Mouse (Mus musculus) naive thymus-derived CD4-positive, alpha-beta T cell, adult 2 months (primary cell): ENCODE measurements at regions not wholly inside any gene's neighbourhood (a gene's known extent, or its start where the extent isn't known, plus 50 kb on each side); places are given as distances from the start of the nearest gene placed in this dataset.
"Not testable (repeated sequence)": the region's sequence is repeated elsewhere in the genome, so short reads cannot be mapped to it uniquely, and the experiment has no call there.

Source experiments
- DNase-seq: peaks from one replicate; pipeline ENCODE4 v3.0.0-alpha.2; 2011; ENCODE audit warnings: low read depth

GRCm38 (mm10) chr16:86897967-86898710, 455.8 kb upstream of the N6amt1 start:
- no peak for DNase-seq

- DNase-seq = no peak
Observed at GRCm38 (mm10) chr16:86894982-86895381, 459.0 kb upstream of the N6amt1 start.

DNA sequence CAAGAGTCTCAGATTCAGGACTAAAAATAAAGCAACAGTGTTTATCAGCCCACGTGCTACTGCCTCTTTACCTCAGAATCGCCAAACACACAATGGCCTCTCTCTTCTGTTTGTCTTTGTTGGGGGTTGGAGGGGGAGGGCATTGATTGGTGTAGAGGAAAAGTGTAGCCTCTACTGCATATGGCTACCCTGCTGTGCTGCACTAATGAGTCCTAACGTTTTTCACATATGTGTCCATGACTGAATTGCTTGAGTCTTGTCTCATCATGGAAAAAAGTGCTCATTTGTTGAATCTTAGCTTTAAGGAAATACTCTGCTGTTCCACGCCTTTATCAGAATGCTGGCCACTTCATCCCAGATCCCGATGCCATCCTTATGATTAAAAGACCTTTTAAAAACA, 459.7 kb upstream of the N6amt1 start:
- DNase-seq = no peak

DNA sequence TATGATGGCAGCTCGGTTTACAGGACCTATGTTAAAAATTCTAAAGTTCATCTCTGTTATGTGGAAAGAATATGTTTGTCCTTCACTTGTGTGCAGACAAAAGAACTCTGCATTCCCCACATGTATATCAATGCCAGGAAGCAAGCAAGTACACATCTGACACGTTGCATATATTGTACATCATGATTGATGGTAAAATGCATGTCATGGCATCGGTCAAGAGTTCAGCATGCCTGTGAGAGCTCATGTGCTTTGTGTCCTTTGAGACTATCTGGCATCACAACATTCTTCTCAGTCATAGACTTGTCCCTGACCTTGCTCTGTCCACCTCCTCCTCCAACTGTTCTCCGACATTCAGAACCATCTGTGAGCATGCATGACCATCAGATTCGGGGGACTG, 465.6 kb upstream of the N6amt1 start:
- DNase-seq = no peak

DNA sequence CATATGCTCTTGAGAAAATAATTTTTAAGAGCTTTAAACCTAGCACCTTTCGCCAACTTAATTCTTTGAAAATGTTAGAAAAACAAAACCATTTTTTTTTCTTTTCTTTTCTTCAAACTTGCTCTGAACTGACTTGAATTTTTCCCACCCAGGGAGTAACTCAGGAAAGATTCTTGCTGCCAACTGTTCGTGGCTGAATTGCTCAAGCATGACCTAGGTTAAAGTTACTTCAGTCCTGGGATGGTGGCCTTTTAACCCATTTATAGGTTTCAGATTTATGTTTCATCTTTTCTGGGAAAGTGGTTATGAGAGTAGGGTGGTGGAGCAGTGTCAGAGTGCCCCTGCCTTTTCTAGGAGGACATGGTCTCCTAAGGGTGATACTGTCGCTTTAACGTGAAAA, 466.4 kb upstream of the N6amt1 start:
- no peak for DNase-seq

- DNase-seq = no peak
Observed at GRCm38 (mm10) chr16:86883862-86884261, 470.1 kb upstream of the N6amt1 start.

DNA sequence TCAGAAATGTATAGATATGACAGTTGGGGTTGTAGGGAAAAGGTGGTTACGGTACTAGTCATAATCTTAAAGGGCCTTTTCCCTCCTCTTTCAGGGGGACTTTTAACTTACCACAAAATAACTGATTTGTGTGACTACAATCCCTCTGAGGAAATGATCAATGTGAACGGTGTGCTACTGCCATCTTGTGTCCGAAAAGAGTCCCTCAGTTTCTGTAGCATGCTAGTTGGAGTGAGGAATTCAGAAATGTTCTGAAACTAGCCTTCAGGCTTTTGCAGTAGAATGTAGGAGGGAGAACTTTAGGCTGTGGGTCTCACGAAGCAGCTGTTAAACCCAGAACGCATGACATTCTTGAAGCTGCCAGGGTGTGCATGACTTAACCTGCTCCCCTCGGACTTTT, 471.5 kb upstream of the N6amt1 start:
- DNase-seq = no peak

DNA sequence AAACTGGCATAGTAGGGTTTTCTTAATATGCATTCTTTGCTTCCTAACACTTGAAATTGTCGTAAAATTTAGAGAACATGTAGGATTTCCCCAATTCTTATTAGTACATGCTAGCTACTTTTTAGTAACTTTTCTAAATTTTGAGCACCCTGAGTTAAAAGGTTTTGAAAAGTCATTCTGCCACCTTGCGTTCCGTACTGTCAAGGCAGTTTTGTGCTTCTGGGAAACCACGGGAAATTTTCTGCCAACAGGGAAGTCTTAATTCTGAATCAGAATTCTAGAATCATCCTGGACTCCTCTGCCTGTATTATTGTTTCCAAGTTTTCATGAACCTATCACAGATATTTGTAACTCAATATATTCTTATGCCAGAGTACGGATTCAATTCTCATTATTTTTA, 472.4 kb upstream of the N6amt1 start:
- DNase-seq = no peak

DNA sequence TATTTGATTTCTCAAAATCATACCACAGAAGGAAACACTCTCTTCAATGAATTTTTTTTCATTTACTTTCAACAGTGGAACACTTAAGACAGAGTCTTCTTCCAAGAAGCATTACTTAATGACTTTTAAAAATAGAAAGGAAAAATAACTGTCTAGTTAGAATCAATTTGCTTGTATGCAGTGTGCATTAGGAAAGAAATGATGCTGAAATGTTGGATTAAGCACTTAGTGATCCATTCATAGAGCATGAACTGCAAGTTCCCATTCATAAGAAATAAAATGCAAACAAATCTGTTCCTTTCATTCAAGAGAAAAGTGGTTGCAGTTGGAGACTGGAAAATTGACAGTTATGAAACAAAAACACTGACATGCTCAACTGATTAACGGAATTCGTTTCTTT, 493.2 kb upstream of the N6amt1 start:
- no peak for DNase-seq

DNA sequence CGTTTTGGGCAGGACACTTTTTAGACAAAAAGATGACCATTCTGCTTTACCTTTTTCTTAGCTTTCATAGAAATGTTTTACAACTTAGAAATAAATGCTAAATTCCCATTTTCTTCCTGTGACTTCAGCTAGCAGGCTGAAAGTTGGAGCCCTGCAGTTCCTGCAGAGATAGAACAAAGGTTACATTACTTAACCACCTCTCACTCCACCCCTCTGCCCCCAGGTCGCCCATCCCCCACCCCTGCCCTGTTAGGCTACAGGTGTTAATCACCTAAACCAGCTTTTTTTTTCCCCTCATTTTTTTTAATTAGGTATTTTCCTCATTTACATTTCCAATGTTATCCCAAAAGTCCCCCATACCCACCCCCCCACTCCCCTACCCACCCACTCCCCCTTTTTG, 498.1 kb upstream of the N6amt1 start:
- DNase-seq = no peak

- DNase-seq = no peak
Observed at GRCm38 (mm10) chr16:86855312-86855711, 498.7 kb upstream of the N6amt1 start.

GRCm38 (mm10) chr16:86853398-86853797, 500.6 kb upstream of the N6amt1 start:
- no peak for DNase-seq

GRCm38 (mm10) chr16:86838457-86839337, 515.3 kb upstream of the N6amt1 start:
- no peak for DNase-seq

- no peak for DNase-seq
Observed at GRCm38 (mm10) chr16:86827645-86828044, 526.3 kb upstream of the N6amt1 start.

- DNase-seq = no peak
Observed at GRCm38 (mm10) chr16:86826641-86827040, 527.3 kb upstream of the N6amt1 start.

- no peak for DNase-seq
Observed at GRCm38 (mm10) chr16:86823496-86823895, 530.5 kb upstream of the N6amt1 start.

- no peak for DNase-seq
Observed at GRCm38 (mm10) chr16:86821586-86821985, 532.4 kb upstream of the N6amt1 start.

DNA sequence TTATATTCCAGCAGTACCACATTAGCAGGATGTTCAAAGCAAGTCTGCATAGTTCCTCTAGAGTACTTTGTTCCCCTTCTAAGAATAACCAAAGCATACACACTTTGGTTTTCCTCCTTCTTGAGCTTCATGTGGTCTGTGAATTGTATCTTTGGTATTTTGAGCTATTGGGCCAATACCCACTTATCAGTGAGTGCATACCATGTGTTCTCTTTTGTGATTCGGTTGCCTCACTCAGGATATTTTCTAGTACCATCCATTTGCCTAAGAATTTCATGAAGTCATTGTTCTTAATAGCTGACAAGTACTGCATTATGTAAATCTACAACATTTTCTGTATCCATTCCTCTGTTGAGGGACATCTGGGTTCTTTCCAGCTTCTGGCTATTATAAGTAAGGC, 535.3 kb upstream of the N6amt1 start:
- DNase-seq = not testable (repeated sequence)

DNA sequence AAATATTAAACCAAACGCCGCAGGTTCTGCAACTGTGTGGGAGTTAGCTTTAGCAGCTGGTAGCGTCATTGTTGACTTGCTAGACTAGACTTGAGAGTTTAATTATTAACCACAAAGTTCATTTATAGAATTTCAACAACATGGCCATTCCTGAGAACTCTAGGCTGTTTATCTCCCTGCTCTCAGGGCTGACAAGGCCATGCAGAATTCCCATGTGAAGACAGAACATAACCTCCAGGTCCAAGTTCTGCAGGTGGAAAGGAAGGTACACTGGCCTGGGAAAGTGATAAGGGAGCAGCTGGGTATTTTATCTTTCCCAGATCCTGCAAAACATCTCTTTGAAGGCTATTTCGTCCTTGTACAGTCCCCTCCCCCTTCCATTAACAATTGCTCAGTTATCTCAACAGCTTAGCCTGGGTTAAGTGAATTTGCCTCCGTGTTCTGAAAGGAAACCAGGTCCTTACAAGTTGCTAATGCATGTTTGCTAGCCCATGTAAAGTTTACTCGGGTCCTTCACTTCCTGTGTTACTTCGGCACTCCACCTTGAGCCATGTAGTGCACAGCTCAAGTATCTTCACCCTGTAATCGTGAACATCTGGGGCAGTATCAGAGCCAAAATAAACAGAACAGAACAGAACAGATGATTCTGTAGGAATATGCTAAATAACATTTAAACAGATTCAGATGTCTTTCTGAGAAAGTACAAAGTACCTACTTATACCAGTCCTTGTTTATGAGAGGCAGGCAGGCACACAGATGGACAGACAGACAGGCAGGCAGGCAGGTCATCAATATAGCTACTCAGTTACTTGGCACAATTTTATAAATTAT, 537.0 kb upstream of the N6amt1 start:
- no peak for DNase-seq

- DNase-seq = no peak
Observed at GRCm38 (mm10) chr16:86816006-86816405, 538.0 kb upstream of the N6amt1 start.

- no peak for DNase-seq
Observed at GRCm38 (mm10) chr16:86812692-86813091, 541.3 kb upstream of the N6amt1 start.

GRCm38 (mm10) chr16:86808644-86809324, 545.2 kb upstream of the N6amt1 start:
- no peak for DNase-seq
